Mouse (Mus musculus) frontal cortex, adult 2 months (tissue): ENCODE results near the gene Slc8a1. TPM values are rescaled to one million over a fixed set of nuclear protein-coding genes. Genes with fewer than 3 reads are reported as not detected.
A peak's percentile ranks its signal among the peaks of the same experiment; 100 is the strongest.

Experiments used
- DNase-seq, 2 experiments: peaks; one replicate each; pipeline ENCODE4 v3.0.0; 2022; ENCODE audit warnings: low spot score in 1 of 2; ENCODE audit errors: extremely low spot score in 1 of 2
- polyA plus RNA-seq: library from polyadenylated mRNA; depleted of rRNA; stranded (reverse); fragments of >200 nt; gene quantifications from 2 replicates; pipeline ENCODE4 v1.2.3, GENCODE M21; 2012

The Slc8a1 gene
- polyA plus RNA-seq, 1 experiment: 31.0 TPM

GRCm38 (mm10) chr17:81377757-81378299, 360.3 kb downstream of the Slc8a1 start:
- no peak for DNase-seq

GRCm38 (mm10) chr17:81377195-81377594, 361.0 kb downstream of the Slc8a1 start:
- no peak for DNase-seq

- no peak for DNase-seq
Measured at GRCm38 (mm10) chr17:81375901-81376300, 362.3 kb downstream of the Slc8a1 start.

- DNase-seq: no peak
Measured at GRCm38 (mm10) chr17:81369036-81369435, 369.1 kb downstream of the Slc8a1 start.

GRCm38 (mm10) chr17:81368503-81368902, 369.7 kb downstream of the Slc8a1 start:
- DNase-seq: no peak

GRCm38 (mm10) chr17:81363368-81363767, 374.8 kb downstream of the Slc8a1 start:
- no peak for DNase-seq

GRCm38 (mm10) chr17:81360571-81360970, 377.6 kb downstream of the Slc8a1 start:
- peak in 1 of 2 experiments; percentile 13 for DNase-seq

- DNase-seq: no peak
Measured at GRCm38 (mm10) chr17:81360032-81360431, 378.1 kb downstream of the Slc8a1 start.

- no peak for DNase-seq
Measured at GRCm38 (mm10) chr17:81336024-81336754, 402.0 kb downstream of the Slc8a1 start.

- DNase-seq: no peak
Measured at GRCm38 (mm10) chr17:81335526-81335925, 402.7 kb downstream of the Slc8a1 start.
